Mouse (Mus musculus): Measurements from ENCODE around the gene Yars. TPM values are rescaled to one million over a fixed set of nuclear protein-coding genes. Genes with fewer than 3 reads are reported as not detected.

Gene Yars
- polyA plus RNA-seq, 1 experiment from 2014 or later, result 87.4 TPM

DNA sequence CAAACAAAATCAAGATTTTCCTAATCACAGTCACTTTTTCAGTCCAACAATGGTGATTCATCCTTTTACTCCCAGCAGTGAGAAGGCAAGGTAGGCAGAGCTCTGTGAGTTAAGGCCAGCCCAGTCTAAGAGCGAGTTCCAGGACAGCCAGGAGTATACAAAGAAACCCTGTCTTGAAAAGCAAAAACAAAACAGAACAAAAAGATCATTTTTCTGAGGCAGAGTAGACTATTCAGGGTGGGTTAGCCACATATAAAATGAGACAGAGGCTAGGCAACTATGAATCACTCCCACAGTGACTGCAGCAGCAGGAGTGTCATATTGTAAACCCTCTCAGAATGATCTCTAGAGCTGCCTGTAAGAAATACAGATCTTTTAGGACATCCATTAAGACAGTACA, 40.2 kb upstream of the Yars start:
- WGBS, result 75% methylated on average over 1 of the region's 1 CpGs
- no peaks in the 10 kb centered on the region for H3K27me3 ChIP-seq
- H3K4me2 ChIP-seq, result no peak overlapping the region
- no peaks in the 10 kb centered on the region for H3K9me3 ChIP-seq (replicated peaks)
- no peak overlapping the region for H3K4me3 ChIP-seq (replicated peaks)
- peaks cover 16% of the 10 kb centered on the region; the same call in 1 of the 2 replicates for H3K4me1 ChIP-seq
- no peak overlapping the region for H3K27ac ChIP-seq
- no peak overlapping the region for H3K9ac ChIP-seq
- H3K36me3 ChIP-seq, result peaks cover 56% of the 10 kb centered on the region
- ATAC-seq (replicated peaks; ENCODE audit: low FRiP score), result no peak

DNA sequence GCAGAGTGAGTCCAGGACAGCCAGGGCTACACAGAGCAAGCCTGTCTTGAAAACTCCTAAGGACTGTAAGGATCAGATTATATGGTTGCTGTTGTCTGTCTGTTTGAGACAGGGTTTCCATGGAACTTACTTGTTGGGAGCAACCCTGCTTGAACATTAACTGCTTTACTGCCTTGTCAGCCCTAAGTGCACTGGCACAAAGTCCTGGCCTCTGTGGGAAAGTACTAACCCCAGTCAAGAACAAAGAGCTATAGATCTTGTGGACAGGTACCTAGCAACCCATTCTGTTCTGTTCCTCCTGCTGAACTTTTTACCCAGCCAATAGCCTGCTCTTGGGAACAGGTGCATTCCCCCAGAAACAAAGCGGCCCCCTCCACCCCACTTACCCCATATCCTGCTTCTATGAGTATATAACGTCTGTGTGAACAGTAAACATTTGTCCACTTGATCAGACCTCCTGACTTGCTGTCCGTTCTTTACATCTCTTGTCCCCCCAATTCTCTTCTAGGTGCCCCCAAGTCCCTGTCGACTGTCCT, 38.2 kb upstream of the Yars start:
- H3K27ac ChIP-seq, result peak overlapping the region; percentile 61; the same call in 1 of the 2 replicates
- H3K36me3 ChIP-seq, result peaks cover 75% of the 10 kb centered on the region
- H3K4me1 ChIP-seq, result peaks cover 11% of the 10 kb centered on the region; the same call in 1 of the 2 replicates
- H3K9me3 ChIP-seq (replicated peaks), result no peaks in the 10 kb centered on the region
- H3K4me2 ChIP-seq, result no peak overlapping the region
- peak; percentile 67 for ATAC-seq (replicated peaks; ENCODE audit: low FRiP score)
- 83% methylated on average over 4 of the region's 4 CpGs for WGBS
- no peak overlapping the region for H3K9ac ChIP-seq
- no peak overlapping the region for H3K4me3 ChIP-seq (replicated peaks)
- no peaks in the 10 kb centered on the region for H3K27me3 ChIP-seq

DNA sequence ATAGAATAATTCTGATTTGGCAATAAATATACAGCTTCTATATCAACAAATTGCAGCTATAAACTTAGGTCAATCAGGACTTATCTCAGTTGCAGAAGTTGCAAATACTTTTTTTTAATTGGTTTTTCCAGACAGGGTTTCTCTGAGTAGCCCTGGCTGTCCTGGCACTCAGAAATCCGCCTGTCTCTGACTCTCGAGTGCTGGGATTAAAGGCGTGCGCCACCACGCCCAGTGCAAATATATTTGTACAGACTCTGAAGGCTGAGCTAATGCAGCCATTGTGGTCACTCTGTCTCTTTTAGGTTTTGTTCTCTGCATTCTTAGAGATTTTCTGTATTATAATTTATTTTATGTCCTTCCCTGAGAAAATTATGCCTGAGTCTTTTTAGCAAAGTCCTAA, 32.0 kb upstream of the Yars start:
- Histone ChIP-seq H3K27ac (no peak overlapping the region), H3K4me1 (no peaks in the 10 kb centered on the region), H3K4me3 (replicated peaks) (no peak overlapping the region), H3K36me3 (peaks cover 80% of the 10 kb centered on the region), H3K9ac (no peak overlapping the region), H3K27me3 (no peaks in the 10 kb centered on the region), H3K9me3 (replicated peaks) (no peaks in the 10 kb centered on the region), H3K4me2 (no peak overlapping the region)
- WGBS, result 97% methylated on average over 5 of the region's 5 CpGs
- ATAC-seq (replicated peaks; ENCODE audit: low FRiP score), result no peak

DNA sequence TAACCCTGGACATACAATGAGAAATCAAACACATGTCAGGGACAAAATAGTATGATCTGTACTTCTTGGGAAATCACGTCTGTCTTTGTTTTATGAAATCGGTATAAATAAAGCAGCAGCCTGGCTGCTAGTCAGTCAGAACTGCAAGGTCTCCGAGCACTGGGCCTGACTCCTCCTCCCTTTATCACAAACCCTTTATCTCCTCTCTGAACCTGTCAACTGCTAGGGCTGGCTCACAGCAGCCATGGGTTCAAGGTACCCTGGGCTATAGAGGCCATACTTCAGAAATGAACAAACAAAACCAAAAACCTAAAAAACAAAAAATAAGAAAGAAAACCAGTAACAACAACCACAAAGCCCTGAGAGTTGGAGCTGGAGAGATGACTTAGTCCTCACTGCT, 31.0 kb upstream of the Yars start:
- Histone ChIP-seq H3K27me3 (no peaks in the 10 kb centered on the region), H3K36me3 (peaks cover 80% of the 10 kb centered on the region)
- WGBS, result 60% methylated on average over 3 of the region's 3 CpGs

DNA sequence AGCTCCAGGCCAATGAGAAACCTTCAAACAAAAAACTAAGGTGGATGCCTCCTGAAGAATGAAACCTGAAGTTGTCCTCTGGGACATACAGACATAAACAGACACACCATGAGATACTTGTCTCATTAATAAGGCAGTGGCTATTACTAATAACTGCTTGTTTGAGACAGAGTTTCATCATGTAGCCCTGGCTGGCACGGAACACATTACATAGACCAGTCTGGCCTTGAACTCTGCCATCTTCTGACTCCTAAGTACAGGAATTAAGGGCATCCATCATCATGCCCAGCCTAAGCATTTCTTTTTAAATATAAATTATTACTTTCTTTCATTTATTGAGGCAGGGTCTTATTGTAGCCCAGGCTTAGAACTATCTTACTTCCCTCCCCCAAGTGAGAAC, 28.5 kb upstream of the Yars start:
- no peak for ATAC-seq (replicated peaks; ENCODE audit: low FRiP score)

More for the DNA sequence above, 31.0 kb upstream of the Yars start:
- H3K9me3 ChIP-seq (replicated peaks), result no peaks in the 10 kb centered on the region
- no peak overlapping the region for H3K9ac ChIP-seq
- H3K27ac ChIP-seq, result no peak overlapping the region
- H3K4me2 ChIP-seq, result no peak overlapping the region
- no peaks in the 10 kb centered on the region for H3K4me1 ChIP-seq
- no peak for ATAC-seq (replicated peaks; ENCODE audit: low FRiP score)
- H3K4me3 ChIP-seq (replicated peaks), result no peak overlapping the region

DNA sequence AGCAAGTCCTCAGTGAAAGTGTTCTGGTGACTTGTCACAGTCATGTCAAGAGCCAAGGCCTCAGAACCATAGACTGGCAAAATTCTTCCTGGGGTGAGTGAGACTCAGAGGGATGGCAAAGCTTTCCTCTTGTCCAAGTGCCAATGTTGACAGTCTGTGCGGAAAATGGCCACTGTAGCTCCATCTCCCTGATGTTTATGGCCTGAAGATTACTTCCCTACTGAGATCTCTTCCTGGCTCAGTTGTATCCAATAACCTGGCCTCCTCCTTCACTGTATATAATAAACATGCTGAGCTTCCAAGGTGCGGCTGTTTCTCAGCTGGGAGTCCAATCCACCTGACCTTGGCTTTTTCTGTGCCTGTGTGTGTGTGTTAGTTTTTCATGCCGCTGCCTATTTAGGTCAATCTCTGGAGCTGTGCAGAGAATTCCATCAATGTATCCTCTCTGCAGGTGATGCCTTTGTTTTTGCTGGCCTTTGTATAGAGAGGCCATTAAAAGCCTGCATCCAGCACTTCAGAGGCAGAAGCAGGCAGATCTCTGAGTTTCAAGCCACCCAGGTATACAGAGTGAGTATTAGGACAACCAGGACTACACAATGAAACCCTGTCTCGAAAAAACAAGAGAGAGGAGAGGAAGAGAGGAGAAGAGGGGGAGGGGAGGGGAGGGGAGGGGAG, 27.8 kb upstream of the Yars start:
- no peak overlapping the region for H3K9ac ChIP-seq
- ATAC-seq (replicated peaks; ENCODE audit: low FRiP score), result no peak
- H3K27ac ChIP-seq, result no peak overlapping the region
- H3K9me3 ChIP-seq (replicated peaks), result no peaks in the 10 kb centered on the region
- no peaks in the 10 kb centered on the region for H3K4me1 ChIP-seq
- WGBS, result 85% methylated on average over 3 of the region's 4 CpGs
- H3K4me3 ChIP-seq (replicated peaks), result no peak overlapping the region
- H3K27me3 ChIP-seq, result no peaks in the 10 kb centered on the region
- H3K36me3 ChIP-seq, result peaks cover 74% of the 10 kb centered on the region
- no peak overlapping the region for H3K4me2 ChIP-seq

More for the DNA sequence above, 28.5 kb upstream of the Yars start:
- no peaks in the 10 kb centered on the region for H3K9me3 ChIP-seq (replicated peaks)
- no peak overlapping the region for H3K4me2 ChIP-seq
- H3K27me3 ChIP-seq, result no peaks in the 10 kb centered on the region
- WGBS, result 97% methylated on average over 1 of the region's 1 CpGs
- H3K9ac ChIP-seq, result no peak overlapping the region
- H3K4me3 ChIP-seq (replicated peaks), result no peak overlapping the region
- no peak overlapping the region for H3K27ac ChIP-seq
- no peaks in the 10 kb centered on the region for H3K4me1 ChIP-seq
- H3K36me3 ChIP-seq, result peaks cover 77% of the 10 kb centered on the region

DNA sequence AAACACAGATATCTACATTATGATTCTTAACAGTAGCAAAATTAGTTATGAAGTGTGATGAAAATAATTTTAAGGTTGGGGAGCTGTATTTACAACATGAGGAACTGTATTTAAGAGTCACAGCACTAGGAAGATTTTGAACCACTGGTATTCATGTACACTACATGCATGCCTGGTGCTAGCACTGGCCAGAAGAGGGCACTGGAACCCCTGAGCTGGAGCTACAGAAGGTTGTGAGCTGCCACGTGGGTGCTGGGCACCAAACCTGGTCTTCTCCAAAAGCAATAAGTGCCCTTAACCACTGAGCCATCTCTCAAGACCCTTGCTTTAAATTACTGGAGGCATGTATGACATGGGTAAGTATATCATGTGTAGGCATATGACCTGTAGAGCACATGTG, 17.0 kb upstream of the Yars start:
- ATAC-seq (replicated peaks; ENCODE audit: low FRiP score), result no peak
- Histone ChIP-seq H3K36me3 (peaks cover 83% of the 10 kb centered on the region), H3K4me2 (no peak overlapping the region)

DNA sequence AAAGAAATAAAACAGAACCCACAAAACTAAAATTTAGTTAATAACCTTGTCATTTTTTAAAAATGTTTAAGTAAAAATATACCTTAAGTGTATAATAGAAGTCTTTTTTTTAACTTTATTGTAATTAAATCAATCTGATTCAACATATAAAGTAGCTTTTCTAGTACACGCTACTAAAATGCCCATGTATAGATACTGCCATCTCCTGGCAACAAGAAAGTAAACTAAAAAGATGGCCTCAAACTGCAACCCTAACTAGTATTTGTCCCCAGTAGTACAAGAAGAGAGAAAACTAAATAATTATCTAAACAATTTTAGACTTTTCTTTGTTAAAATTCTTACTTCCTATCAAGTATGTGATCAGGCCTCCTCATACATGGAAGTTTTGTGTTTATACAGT, 10.0 kb upstream of the Yars start:
- no peaks in the 10 kb centered on the region for H3K9me3 ChIP-seq (replicated peaks)
- peaks cover 73% of the 10 kb centered on the region for H3K36me3 ChIP-seq
- H3K4me2 ChIP-seq, result no peak overlapping the region
- no peak overlapping the region for H3K27ac ChIP-seq
- H3K4me3 ChIP-seq (replicated peaks), result no peak overlapping the region
- H3K4me1 ChIP-seq, result 0 out of 2 replicates have a peak, but pooled peaks cover 8% of the 10 kb centered on the region
- WGBS, result 62% methylated on average over 1 of the region's 1 CpGs
- H3K27me3 ChIP-seq, result no peaks in the 10 kb centered on the region
- H3K9ac ChIP-seq, result no peak overlapping the region
- ATAC-seq (replicated peaks; ENCODE audit: low FRiP score), result no peak

More for the DNA sequence above, 17.0 kb upstream of the Yars start:
- Histone ChIP-seq H3K9ac (no peak overlapping the region), H3K4me3 (replicated peaks) (no peak overlapping the region), H3K9me3 (replicated peaks) (no peaks in the 10 kb centered on the region), H3K27me3 (no peaks in the 10 kb centered on the region), H3K27ac (no peak overlapping the region), H3K4me1 (no peaks in the 10 kb centered on the region)
- 81% methylated on average over 1 of the region's 1 CpGs for WGBS

DNA sequence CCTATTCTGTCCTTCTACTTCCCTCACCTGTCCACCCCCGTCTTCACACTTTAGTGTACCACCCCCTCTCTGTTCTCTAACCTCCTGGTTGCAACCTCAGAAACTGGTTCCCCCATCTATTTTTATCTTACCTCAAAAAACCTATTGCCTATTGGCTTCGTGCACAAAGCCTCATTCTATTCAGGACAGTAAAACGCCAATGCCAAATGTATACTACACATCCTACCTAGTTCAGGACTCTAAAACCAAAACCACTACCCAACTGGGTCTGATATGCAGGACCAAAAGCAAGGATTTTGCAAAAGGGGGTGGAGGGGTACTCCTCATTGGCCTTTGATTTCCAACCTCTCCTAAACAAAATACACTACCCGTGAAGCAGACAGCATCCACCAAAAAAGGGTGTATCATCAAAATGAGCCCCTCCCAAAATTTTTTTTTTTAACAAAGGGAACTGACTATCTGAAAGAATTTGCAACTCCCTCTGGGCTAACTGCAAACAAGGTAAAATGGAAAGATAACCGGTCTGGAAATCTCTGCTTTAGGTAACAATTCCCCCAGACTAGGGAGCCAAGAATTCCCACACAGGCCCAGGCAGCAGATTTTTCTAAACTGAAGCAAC, 1.4 kb upstream of the Yars start:
- peak overlapping the region; percentile 64 for H3K4me2 ChIP-seq
- H3K27me3 ChIP-seq, result no peaks in the 10 kb centered on the region
- WGBS, result 32% methylated on average over 5 of the region's 5 CpGs
- ATAC-seq (replicated peaks; ENCODE audit: low FRiP score), result no peak
- H3K9ac ChIP-seq, result peak overlapping the region; percentile 80
- H3K9me3 ChIP-seq (replicated peaks), result no peaks in the 10 kb centered on the region
- H3K4me1 ChIP-seq, result peaks cover 41% of the 10 kb centered on the region
- peak overlapping the region; percentile 96; the same call in 1 of the 2 replicates for H3K27ac ChIP-seq
- peaks cover 10% of the 10 kb centered on the region for H3K36me3 ChIP-seq
- peak overlapping the region; percentile 94 for H3K4me3 ChIP-seq (replicated peaks)

DNA sequence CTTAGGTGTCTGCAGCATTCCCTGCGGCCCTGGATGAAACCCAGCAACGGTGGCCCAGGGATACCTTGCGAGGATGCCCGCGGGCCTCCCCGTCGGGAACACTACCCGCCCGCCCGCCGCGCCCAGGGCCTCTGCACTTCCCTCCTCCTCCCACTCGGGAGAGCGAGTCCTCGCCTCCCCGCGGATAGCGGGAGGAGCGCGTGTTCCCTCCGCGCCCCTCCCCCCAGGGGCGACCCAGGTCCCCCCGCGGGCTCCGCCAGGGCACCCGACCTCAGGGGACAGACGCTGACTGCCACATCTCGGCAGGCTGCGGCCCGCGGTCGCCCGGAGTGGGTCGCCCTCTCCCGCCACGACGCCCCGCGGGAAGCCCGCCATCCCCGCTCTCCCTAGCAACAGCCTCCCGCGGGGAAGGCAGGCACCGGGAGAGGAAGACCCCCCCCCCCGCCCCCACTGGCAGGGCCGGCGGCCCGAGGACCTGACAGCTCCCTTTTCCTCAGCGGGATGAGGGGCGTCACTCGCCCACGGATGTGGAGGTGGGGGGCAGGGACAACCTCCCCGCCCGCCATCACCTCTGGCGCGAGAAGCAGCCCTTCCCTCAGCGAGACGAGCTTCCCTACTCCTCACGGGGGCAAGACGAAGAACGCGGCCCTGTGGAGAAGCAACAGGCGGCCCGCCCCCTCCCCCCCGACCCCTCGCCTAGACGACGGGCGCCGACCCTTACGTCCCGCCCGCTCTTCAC, 588 bp upstream of the Yars start:
- peaks cover 13% of the 10 kb centered on the region for H3K36me3 ChIP-seq
- H3K9ac ChIP-seq, result peak overlapping the region; percentile 80
- H3K9me3 ChIP-seq (replicated peaks), result no peaks in the 10 kb centered on the region
- peak; percentile 83 for ATAC-seq (replicated peaks; ENCODE audit: low FRiP score)
- peak overlapping the region; percentile 94 for H3K4me3 ChIP-seq (replicated peaks)
- 0% methylated on average over 59 of the region's 74 CpGs for WGBS
- no peaks in the 10 kb centered on the region for H3K27me3 ChIP-seq
- H3K27ac ChIP-seq, result peak overlapping the region; percentile 96
- H3K4me1 ChIP-seq, result peaks cover 41% of the 10 kb centered on the region
- peak overlapping the region; percentile 64 for H3K4me2 ChIP-seq

DNA sequence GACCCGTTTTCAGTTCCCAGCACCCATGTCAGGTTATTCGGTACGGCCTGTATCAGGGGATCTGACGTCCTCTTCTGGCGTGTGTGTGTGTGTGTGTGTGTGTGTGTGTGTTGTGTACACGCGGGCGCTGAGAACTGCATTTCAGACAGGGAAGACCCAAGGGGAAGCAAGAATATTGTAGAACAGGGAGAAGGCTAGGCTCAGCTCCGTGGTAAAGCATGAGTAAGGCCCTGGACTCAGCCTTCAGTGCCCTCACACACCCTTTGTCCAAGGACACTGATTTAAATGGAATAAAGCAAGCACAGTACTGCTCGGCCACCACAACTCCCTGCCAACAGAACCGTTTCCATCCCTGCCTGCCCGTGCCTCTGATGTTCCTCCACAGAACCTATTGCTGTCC, 978 bp downstream of the Yars start:
- Histone ChIP-seq H3K9me3 (replicated peaks) (no peaks in the 10 kb centered on the region), H3K9ac (peak overlapping the region; percentile 80), H3K27me3 (no peaks in the 10 kb centered on the region), H3K4me3 (replicated peaks) (peak overlapping the region; percentile 94), H3K4me1 (peaks cover 36% of the 10 kb centered on the region), H3K4me2 (peak overlapping the region; percentile 74), H3K36me3 (peaks cover 21% of the 10 kb centered on the region), H3K27ac (peak overlapping the region; percentile 93)
- ATAC-seq (replicated peaks; ENCODE audit: low FRiP score), result no peak
- WGBS, result 2% methylated on average over 12 of the region's 12 CpGs

DNA sequence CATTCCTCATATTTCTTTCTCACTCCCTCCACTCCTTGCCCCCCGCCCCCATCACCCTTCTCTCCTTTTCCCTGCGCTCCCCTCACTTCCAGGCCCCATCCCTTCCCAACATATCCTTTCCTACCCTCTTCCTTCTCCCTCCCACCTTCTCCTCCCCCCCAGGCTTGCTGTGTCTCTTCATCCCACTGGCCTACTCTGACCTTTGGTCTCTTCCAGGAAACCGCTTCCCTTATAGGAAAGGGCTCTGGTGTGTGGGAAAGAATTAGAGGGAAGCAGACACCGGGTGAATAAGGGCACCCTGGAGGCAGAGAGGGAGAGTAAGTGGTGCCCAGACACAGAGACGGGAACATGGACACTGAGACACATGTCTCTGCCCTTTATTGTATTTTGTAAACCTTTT, 2.1 kb downstream of the Yars start:
- H3K4me3 ChIP-seq (replicated peaks), result peak overlapping the region; percentile 94; the same call in 1 of the 2 replicates

More for the DNA sequence above, 2.1 kb downstream of the Yars start:
- Histone ChIP-seq H3K4me1 (peaks cover 44% of the 10 kb centered on the region), H3K27ac (no peak overlapping the region), H3K27me3 (no peaks in the 10 kb centered on the region), H3K9me3 (replicated peaks) (no peaks in the 10 kb centered on the region), H3K36me3 (peaks cover 31% of the 10 kb centered on the region), H3K4me2 (peak overlapping the region; percentile 74), H3K9ac (no peak overlapping the region)
- ATAC-seq (replicated peaks; ENCODE audit: low FRiP score), result no peak
- WGBS, result 64% methylated on average over 5 of the region's 5 CpGs
